In the genomic region with DNA sequence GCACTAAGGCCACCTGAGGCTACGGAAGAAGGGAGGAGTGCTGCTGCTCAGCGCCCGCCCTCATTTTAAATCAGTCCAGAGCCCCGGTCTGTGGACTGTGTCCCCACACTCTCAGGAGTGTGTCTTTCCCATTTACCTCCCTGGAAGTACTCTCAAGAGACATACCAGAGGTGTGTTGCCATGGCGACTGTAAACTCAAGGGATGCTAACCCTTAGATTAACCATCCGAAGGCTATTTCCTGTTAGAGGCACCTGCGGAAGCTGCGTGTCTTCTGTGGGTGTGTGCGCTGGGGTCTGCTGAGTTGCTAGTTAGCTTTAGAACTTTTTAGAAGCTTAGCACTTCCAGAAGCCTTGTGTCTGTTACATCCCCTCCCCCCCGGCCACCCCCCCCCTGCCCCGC, we compare ENCODE assay signal across 10 mouse cellular contexts.
DNase-seq lines count a peak whose midpoint lies in the region; ATAC-seq lines count a peak whose summit lies in the region.
"Had no signal": no experiment of that assay in that cellular context is flagged by ENCODE, and none has a peak within 500 bp of the region (broad histone marks: within the 10 kb centered on the region; RNA-seq: fewer than 3 reads in every experiment).

No protein-coding gene starts in this region.

- ATAC-seq in hindbrain, embryonic 16.5 days: 0 out of 2 replicates have a peak, but pooled peaks have one; percentile 26
- no peak for ATAC-seq in hindbrain, embryonic 13.5 days (ENCODE audit: low FRiP score)
- ATAC-seq in neural tube, embryonic 13.5 days (ENCODE audit: low read depth): 0 out of 2 replicates have a peak, but pooled peaks have one; percentile 23

- H3K4me2 ChIP-seq in hindbrain, embryonic 16.5 days (ENCODE audit: low read length): no peak overlapping the region
- H3K4me2 ChIP-seq in hindbrain, embryonic 13.5 days: no peak overlapping the region
- H3K4me2 ChIP-seq in neural tube, embryonic 13.5 days: no peak overlapping the region

- H3K36me3 ChIP-seq in hindbrain, embryonic 16.5 days (ENCODE audit: control insufficient read depth, insufficient read depth, low read length): 0 out of 2 replicates have a peak, but pooled peaks cover 4% of the 10 kb centered on the region
- 0 out of 2 replicates have a peak, but pooled peaks cover 10% of the 10 kb centered on the region for H3K36me3 ChIP-seq in hindbrain, embryonic 13.5 days
- no peaks in the 10 kb centered on the region; the same call in 1 of the 2 replicates for H3K36me3 ChIP-seq in neural tube, embryonic 13.5 days

- 60% methylated on average over 11 of the region's 11 CpGs for WGBS in hindbrain, embryonic 16.5 days
- WGBS in hindbrain, embryonic 13.5 days: 67% methylated on average over 11 of the region's 11 CpGs
- WGBS in neural tube, embryonic 13.5 days: 63% methylated on average over 11 of the region's 11 CpGs

- H3K4me3 ChIP-seq in hindbrain, embryonic 16.5 days (ENCODE audit: low read length): no peak overlapping the region
- H3K4me3 ChIP-seq in hindbrain, embryonic 13.5 days: no peak overlapping the region
- no peak overlapping the region for H3K4me3 ChIP-seq in neural tube, embryonic 13.5 days
- H3K4me3 ChIP-seq: erythroblast, embryonic 14.5 days had no signal

- no peaks in the 10 kb centered on the region for H3K4me1 ChIP-seq in hindbrain, embryonic 16.5 days (ENCODE audit: control insufficient read depth, insufficient read depth, low read depth, low read length)
- no peaks in the 10 kb centered on the region; the same call in 1 of the 2 replicates for H3K4me1 ChIP-seq in hindbrain, embryonic 13.5 days (replicated peaks)
- no peaks in the 10 kb centered on the region for H3K4me1 ChIP-seq in neural tube, embryonic 13.5 days (replicated peaks)

- H3K27ac ChIP-seq in hindbrain, embryonic 16.5 days (ENCODE audit: low read depth, low read length): no peak overlapping the region
- H3K27ac ChIP-seq in hindbrain, embryonic 13.5 days: no peak overlapping the region
- H3K27ac ChIP-seq in neural tube, embryonic 13.5 days (replicated peaks): no peak overlapping the region

- no peaks in the 10 kb centered on the region for H3K9me3 ChIP-seq in hindbrain, embryonic 16.5 days (ENCODE audit: control insufficient read depth, low read length)
- no peaks in the 10 kb centered on the region for H3K9me3 ChIP-seq in hindbrain, embryonic 13.5 days
- H3K9me3 ChIP-seq in neural tube, embryonic 13.5 days: no peaks in the 10 kb centered on the region
- H3K9me3 ChIP-seq: megakaryocyte, embryonic 14.5 days had no signal

- H3K9ac ChIP-seq in hindbrain, embryonic 16.5 days (ENCODE audit: low read depth, low read length): no peak overlapping the region
- no peak overlapping the region for H3K9ac ChIP-seq in hindbrain, embryonic 13.5 days
- H3K9ac ChIP-seq in neural tube, embryonic 13.5 days: no peak overlapping the region

- no peak for DNase-seq in neural tube, embryonic 10.5 days (ENCODE audit: extremely low spot score, low spot score)
- peak; percentile 36 for DNase-seq in lung, postnatal 36 days
- no peak for DNase-seq in adrenal gland, postnatal 25 days
- DNase-seq in urinary bladder, adult 2 months (ENCODE audit: low spot score): no peak
- no peak for DNase-seq in frontal cortex, postnatal 14 days (ENCODE audit: low spot score in 2 of 2)

- no peaks in the 10 kb centered on the region for H3K27me3 ChIP-seq in hindbrain, embryonic 16.5 days (replicated peaks; ENCODE audit: control insufficient read depth, insufficient read depth, low read length)
- H3K27me3 ChIP-seq in hindbrain, embryonic 13.5 days: no peaks in the 10 kb centered on the region
- H3K27me3 ChIP-seq in neural tube, embryonic 13.5 days: no peaks in the 10 kb centered on the region
